Mouse (Mus musculus) bone marrow, adult 2 months (tissue): ENCODE results near the gene Bcas2.

Experiments used
- CTCF ChIP-seq: fragments of 200-500 bp; IDR thresholded peaks from 2 replicates; pipeline ENCODE4 v1.5.1; 2011; ENCODE audit warnings: low read length, control low read depth; ENCODE audit not compliant: control insufficient read depth, insufficient read depth
- POLR2A ChIP-seq: fragments of 200-500 bp; IDR thresholded peaks from 2 replicates; pipeline ENCODE4 v1.6.1; 2011; ENCODE audit warnings: low read depth, mild to moderate bottlenecking, control low read depth, low read length, borderline replicate concordance; ENCODE audit not compliant: control insufficient read depth

GRCm38 (mm10) chr3:103211101-103211500, 39.6 kb downstream of the Bcas2 start:
- no peak for TF ChIP-seq CTCF
- TF ChIP-seq POLR2A: no peak
